Mouse (Mus musculus): Measurements from ENCODE around the gene Nup98. TPM values are rescaled to one million over a fixed set of nuclear protein-coding genes. Genes with fewer than 3 reads are reported as not detected.

Nup98 gene
- polyA plus RNA-seq (2014; fragmentation: Illumina TruSeq; extraction: RNeasy Lipid Tissue Mini Kit (QIAGEN cat#74804); ENCODE audit: insufficient read depth, low read depth, low replicate concordance), result 9.0 TPM

GRCm38 (mm10) chr7:102209756-102210721 is at the start of gene Nup98, which contains the start of gene Pgap2:
Gene Nup98, minus strand, starts transcription at chr7:102210176.
Gene Pgap2, plus strand, starts transcription at chr7:102210208.

GRCm38 (mm10) chr7:102255954-102256353 is 46.0 kb upstream of the Nup98 start, which contains the start of gene Rhog:
Gene Rhog, minus strand, starts transcription at chr7:102256054.

GRCm38 (mm10) chr7:102116579-102117331 is 93.2 kb downstream of the Nup98 start, which contains the start of gene Chrna10:
Gene Chrna10, minus strand, starts transcription at chr7:102116828.

GRCm38 (mm10) chr7:102109171-102109570 is 100.8 kb downstream of the Nup98 start, which contains the start of gene Art5:
Gene Art5, minus strand, starts transcription at chr7:102109489.

GRCm38 (mm10) chr7:102101487-102101886 is 108.5 kb downstream of the Nup98 start, which contains the start of gene Art1:
Gene Art1, plus strand, starts transcription at chr7:102101743.

GRCm38 (mm10) chr7:102082816-102083215 is 127.2 kb downstream of the Nup98 start, which contains the start of gene Trpc2:
Gene Trpc2, plus strand, starts transcription at chr7:102083116.

Other genes with a start within 250 kb of the Nup98 start
- gene Il18bp, start 191.5 kb downstream of the Nup98 start, polyA plus RNA-seq (2014; fragmentation: Illumina TruSeq; extraction: RNeasy Lipid Tissue Mini Kit (QIAGEN cat#74804); ENCODE audit: insufficient read depth, low read depth, low replicate concordance), result 7.6 TPM
- 23.2 TPM for gene Rnf121, start 144.7 kb downstream of the Nup98 start, polyA plus RNA-seq (2014; fragmentation: Illumina TruSeq; extraction: RNeasy Lipid Tissue Mini Kit (QIAGEN cat#74804); ENCODE audit: insufficient read depth, low read depth, low replicate concordance)
- 7.4 TPM for gene Xndc1, start 144.7 kb downstream of the Nup98 start, polyA plus RNA-seq (2014; fragmentation: Illumina TruSeq; extraction: RNeasy Lipid Tissue Mini Kit (QIAGEN cat#74804); ENCODE audit: insufficient read depth, low read depth, low replicate concordance)
- gene Xntrpc, start 144.5 kb downstream of the Nup98 start, polyA plus RNA-seq (2014; fragmentation: Illumina TruSeq; extraction: RNeasy Lipid Tissue Mini Kit (QIAGEN cat#74804); ENCODE audit: insufficient read depth, low read depth, low replicate concordance), result 0.56 TPM
- gene Trpc2, start 127.1 kb downstream of the Nup98 start, polyA plus RNA-seq (2014; fragmentation: Illumina TruSeq; extraction: RNeasy Lipid Tissue Mini Kit (QIAGEN cat#74804); ENCODE audit: insufficient read depth, low read depth, low replicate concordance), result 0.20 TPM
- gene Art1, start 108.4 kb downstream of the Nup98 start, polyA plus RNA-seq (2014; fragmentation: Illumina TruSeq; extraction: RNeasy Lipid Tissue Mini Kit (QIAGEN cat#74804); ENCODE audit: insufficient read depth, low read depth, low replicate concordance), result 3.4 TPM
- 0.82 TPM for gene Art5, start 100.7 kb downstream of the Nup98 start, polyA plus RNA-seq (2014; fragmentation: Illumina TruSeq; extraction: RNeasy Lipid Tissue Mini Kit (QIAGEN cat#74804); ENCODE audit: insufficient read depth, low read depth, low replicate concordance)
- gene Chrna10, start 93.3 kb downstream of the Nup98 start, polyA plus RNA-seq (2014; fragmentation: Illumina TruSeq; extraction: RNeasy Lipid Tissue Mini Kit (QIAGEN cat#74804); ENCODE audit: insufficient read depth, low read depth, low replicate concordance), result 0.96 TPM
- gene Pgap2, start within 50 bp of the Nup98 start, polyA plus RNA-seq (2014; fragmentation: Illumina TruSeq; extraction: RNeasy Lipid Tissue Mini Kit (QIAGEN cat#74804); ENCODE audit: insufficient read depth, low read depth, low replicate concordance), result 50.2 TPM
- gene Rhog, start 45.9 kb upstream of the Nup98 start, polyA plus RNA-seq (2014; fragmentation: Illumina TruSeq; extraction: RNeasy Lipid Tissue Mini Kit (QIAGEN cat#74804); ENCODE audit: insufficient read depth, low read depth, low replicate concordance), result 114 TPM
- 18.1 TPM for gene Stim1, start 57.6 kb upstream of the Nup98 start, polyA plus RNA-seq (2014; fragmentation: Illumina TruSeq; extraction: RNeasy Lipid Tissue Mini Kit (QIAGEN cat#74804); ENCODE audit: insufficient read depth, low read depth, low replicate concordance)
- 16.6 TPM for gene Rrm1, start 231.5 kb upstream of the Nup98 start, polyA plus RNA-seq (2014; fragmentation: Illumina TruSeq; extraction: RNeasy Lipid Tissue Mini Kit (QIAGEN cat#74804); ENCODE audit: insufficient read depth, low read depth, low replicate concordance)